Mouse (Mus musculus) G1E (cell line): ENCODE results near the gene Gm9945.

Source experiments
- CTCF ChIP-seq: IDR thresholded peaks from 2 replicates; pipeline ENCODE4 v1.5.1; 2012; ENCODE audit warnings: low read depth, low read length, inconsistent platforms, mixed read lengths
- GATA1 ChIP-seq: IDR thresholded peaks from 2 replicates; pipeline ENCODE4 v1.6.1; 2012; ENCODE audit warnings: borderline replicate concordance, low read length, inconsistent platforms, mixed read lengths
- TAL1 ChIP-seq: conservative IDR thresholded peaks from 2 replicates; pipeline ENCODE4 v1.6.1; 2012; ENCODE audit warnings: low read depth, low read length, inconsistent platforms, mixed read lengths

GRCm38 (mm10) chr11:53433057-53433456 lies 46.9 kb upstream of the Gm9945 start:
- TF ChIP-seq TAL1 = 0 out of 2 replicates have a peak, but pooled peaks have one; percentile 29
- TF ChIP-seq CTCF = no peak
- no peak for TF ChIP-seq GATA1
